Mouse (Mus musculus) gastrocnemius, adult 18-20 months (tissue): ENCODE measurements around the gene Adam1a. TPM values are rescaled to one million over a fixed set of nuclear protein-coding genes. Genes with fewer than 3 reads are reported as not detected.
A peak's percentile ranks its signal among the peaks of the same experiment; 100 is the strongest.
"Not testable (repeated sequence)": the region's sequence is repeated elsewhere in the genome, so short reads cannot be mapped to it uniquely, and the experiment has no call there.

Experiments used
- DNase-seq: peaks from one replicate; pipeline ENCODE4 v3.0.0; 2021; ENCODE audit warnings: low spot score
- total RNA-seq, 2 experiments: library from RNA; stranded (reverse); gene quantifications; 2 replicates each; pipeline ENCODE4 v1.2.3; 2021

The Adam1a gene
- total RNA-seq, 2 experiments from 2014 or later: 1.7 to 2.0 TPM

GRCm38 (mm10) chr5:121566035-121566681 lies 20.9 kb upstream of the Adam1a start:
- no peak for DNase-seq

DNA sequence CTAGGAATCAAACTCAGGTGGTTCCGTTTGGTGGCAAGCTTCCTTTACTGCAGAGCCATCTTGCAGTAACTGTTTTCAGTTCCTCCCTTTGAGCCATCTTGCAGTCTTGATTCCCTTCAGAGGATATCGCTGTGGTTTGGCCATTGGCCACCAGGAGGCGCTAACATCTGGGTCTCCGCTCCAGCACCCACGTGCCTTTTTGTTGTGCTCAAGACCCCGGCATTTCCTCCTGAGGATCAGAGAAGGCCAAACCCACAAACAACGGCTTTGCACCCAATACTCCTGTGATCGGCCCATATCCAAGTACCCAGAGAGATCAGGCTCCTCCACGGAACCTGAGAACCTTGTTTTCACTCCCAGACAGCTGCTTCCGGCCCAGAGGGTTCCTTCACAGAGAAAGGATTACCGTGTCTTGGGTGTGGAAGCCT lies 19.2 kb upstream of the Adam1a start:
- DNase-seq: peak; percentile 90

GRCm38 (mm10) chr5:121562436-121562835 lies 17.2 kb upstream of the Adam1a start:
- DNase-seq: no peak

- DNase-seq: peak; percentile 78
Observed at GRCm38 (mm10) chr5:121549196-121549595, 3.9 kb upstream of the Adam1a start.

- no peak for DNase-seq
Observed at GRCm38 (mm10) chr5:121547084-121547483, 1.8 kb upstream of the Adam1a start.

- peak; percentile 44 for DNase-seq
Observed at GRCm38 (mm10) chr5:121546530-121546895, 1.2 kb upstream of the Adam1a start.

DNA sequence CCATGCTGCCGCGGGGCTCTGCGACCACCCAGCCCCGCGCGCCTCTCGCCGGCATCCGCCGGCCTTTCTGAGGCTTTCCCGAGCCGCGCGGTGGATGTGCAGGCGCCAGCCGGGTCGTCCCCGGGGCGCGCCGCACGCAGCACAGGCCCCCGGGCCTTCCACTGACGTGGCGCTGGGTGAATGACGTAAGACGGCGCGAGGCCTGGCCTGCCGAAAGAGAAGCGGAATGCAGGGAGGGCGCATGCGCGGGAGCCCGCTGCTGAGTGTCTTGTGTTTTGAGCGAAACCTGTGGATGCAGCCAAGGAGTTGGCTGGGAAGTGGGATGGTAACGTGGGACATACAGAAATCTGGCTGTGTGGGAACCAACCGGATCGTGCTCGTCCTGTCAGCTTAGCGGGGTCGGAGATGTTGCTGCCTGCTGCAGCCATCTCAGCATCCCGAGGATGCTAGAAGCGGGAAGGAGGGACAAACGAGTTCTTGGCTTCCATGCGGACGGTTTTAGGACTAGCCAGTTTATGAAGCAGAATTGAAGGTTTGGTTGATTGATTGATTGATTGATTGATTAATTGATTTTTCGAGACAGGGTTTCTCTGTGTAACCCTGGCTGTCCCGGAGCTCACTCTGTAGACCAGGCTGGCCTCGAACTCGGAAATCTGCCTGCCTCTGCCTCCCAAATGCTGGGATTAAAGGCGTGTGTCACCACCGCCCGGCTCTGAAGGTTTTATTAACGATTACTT lies 679 bp upstream of the Adam1a start, which contains the start of gene Mapkapk5:
Mapkapk5 (minus strand) TSS at position 113 of the 737 bp plus-strand sequence.
- DNase-seq: peak; percentile 96

- no peak for DNase-seq
Observed at GRCm38 (mm10) chr5:121543370-121543769, 1.9 kb downstream of the Adam1a start.

GRCm38 (mm10) chr5:121541235-121541634 lies 4.0 kb downstream of the Adam1a start:
- DNase-seq: no peak

GRCm38 (mm10) chr5:121540066-121540465 lies 5.2 kb downstream of the Adam1a start:
- DNase-seq: no peak

DNA sequence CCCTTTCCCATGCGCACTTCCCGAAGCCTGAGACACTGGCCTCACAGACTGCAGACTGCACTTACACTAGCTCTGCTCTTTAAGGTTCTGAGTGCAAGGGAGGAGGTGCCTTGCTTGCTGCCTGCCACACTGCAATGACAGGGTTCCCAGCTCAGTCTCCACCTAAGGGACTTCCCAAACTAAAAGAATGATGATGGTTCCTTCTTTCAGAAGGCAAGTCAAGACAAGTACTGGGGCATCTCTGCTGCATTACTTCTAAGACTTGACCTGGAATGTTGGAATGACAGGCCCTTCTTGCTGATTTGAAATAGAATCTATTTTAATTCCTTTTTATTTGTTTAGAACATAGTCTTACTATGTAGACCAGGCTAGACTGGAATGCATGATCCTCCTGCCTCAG lies 7.7 kb downstream of the Adam1a start:
- no peak for DNase-seq

GRCm38 (mm10) chr5:121536921-121537555 lies 8.2 kb downstream of the Adam1a start:
- no peak for DNase-seq

DNA sequence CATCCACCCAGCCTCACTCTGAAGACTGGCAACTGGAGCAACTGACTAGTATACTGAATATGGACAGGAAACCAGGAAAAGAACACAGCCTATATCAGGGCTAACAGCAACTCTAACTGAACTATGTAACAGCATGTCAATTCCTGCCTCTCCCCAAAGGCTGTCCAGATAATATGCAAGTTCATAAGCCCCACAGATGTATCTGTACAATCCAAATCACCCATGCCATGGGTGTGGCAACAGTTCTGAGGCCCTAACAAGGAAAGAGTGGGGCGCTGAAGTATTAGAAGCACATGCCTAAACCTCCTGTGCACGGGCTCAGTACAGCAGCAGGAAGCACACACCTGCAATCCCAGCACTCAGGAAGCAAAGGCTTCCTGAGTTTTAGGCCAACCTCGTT lies 10.2 kb downstream of the Adam1a start:
- no peak for DNase-seq

DNA sequence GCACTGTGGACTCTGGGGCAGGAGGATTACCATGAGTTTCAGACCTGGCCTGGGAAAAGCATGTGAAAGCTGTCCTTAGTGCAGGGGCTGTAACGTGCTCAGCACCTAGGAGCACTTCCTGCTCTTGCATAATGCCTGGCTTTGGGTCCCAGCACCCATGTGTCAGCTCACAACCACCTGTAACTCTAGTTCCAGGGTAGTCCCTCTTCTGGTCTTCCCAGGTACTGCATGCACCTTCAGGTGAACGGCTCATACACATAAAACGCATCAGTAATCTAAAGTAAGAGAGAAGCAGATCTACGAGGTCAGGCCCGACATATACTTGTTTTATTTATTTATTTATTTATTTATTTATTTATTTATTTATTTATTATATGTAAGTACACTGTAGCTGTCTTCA lies 10.8 kb downstream of the Adam1a start:
- no peak for DNase-seq

- peak; percentile 18 for DNase-seq
Observed at GRCm38 (mm10) chr5:121526961-121527360, 18.3 kb downstream of the Adam1a start.

DNA sequence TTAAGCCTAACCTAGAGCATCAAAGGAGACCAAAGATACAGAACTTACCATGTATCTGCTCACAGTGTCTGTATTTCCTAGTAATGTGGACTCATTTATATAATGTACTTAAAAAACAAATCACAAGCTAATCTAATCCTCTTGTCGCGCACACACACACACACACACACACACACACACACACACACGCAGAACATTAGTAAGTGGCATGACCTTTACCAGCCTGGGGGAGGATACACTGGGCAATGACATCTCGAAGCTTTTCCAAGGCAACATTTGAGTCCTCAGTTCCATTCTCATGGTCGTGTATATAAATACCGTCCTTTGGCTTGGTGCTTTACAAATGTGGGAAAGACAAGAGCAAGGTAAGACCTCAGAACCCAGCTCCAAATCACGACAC lies 18.8 kb downstream of the Adam1a start:
- no peak for DNase-seq

GRCm38 (mm10) chr5:121525774-121526450 lies 19.4 kb downstream of the Adam1a start:
- no peak for DNase-seq

GRCm38 (mm10) chr5:121519758-121520157 lies 25.5 kb downstream of the Adam1a start:
- DNase-seq: not testable (repeated sequence)

GRCm38 (mm10) chr5:121518983-121519382 lies 26.3 kb downstream of the Adam1a start:
- no peak for DNase-seq

DNA sequence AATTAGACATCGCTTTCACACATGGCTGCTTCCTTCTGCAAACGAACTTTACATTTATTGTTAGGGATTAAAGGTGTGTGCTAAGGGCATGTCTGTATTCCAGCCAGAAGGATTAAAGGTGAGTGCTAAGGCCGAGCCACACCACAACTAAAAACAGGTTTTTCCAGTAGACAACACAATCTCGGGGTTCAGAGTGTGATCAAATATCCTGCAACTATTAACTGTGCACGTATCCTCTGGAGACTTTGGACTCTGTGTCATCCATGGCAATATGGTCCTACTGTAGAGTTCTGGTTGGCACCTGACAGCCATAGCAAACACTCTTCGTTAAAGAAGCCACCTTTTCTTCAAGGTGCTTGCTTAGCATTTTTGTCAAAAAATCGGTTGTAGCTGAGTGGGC lies 35.3 kb downstream of the Adam1a start:
- no peak for DNase-seq

- DNase-seq: no peak
Observed at GRCm38 (mm10) chr5:121506846-121507245, 38.4 kb downstream of the Adam1a start.

DNA sequence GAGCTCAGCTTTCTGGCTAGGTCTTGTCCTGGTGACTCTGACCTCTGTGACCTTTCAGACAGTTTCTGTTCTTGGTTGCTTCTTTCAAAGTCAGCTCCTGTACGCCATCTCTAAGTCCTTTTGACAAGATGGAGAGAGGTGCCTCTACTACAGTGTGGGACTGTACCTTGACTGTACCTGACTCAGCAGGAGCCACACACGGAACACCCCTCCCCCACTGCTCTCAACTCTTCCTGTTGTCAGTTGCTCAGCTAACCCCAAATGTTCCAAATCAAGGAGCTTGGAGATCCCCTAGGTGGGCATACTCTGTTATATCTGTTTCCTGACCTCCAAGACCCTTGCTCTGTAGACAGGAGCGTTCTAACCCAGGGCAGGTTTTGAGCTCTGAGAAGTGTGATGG lies 42.1 kb downstream of the Adam1a start, which contains the start of gene Adam1b:
Adam1b (minus strand) TSS at position 205 of the 400 bp plus-strand sequence.
- no peak for DNase-seq
